24 mouse cellular contexts compared by ENCODE assay signal in genomic region chr14:118491708-118492107, GRCm38 (mm10).
A peak's percentile ranks its signal among the peaks of the same experiment; 100 is the strongest.
DNase-seq lines count a peak whose midpoint lies in the region; ATAC-seq and TF ChIP-seq lines count a peak whose summit lies in the region.
"Had no signal": no experiment of that assay in that cellular context is flagged by ENCODE, and none has a peak within 500 bp of the region (broad histone marks: within the 10 kb centered on the region; RNA-seq: fewer than 3 reads in every experiment).

No protein-coding gene starts in this region.

- peaks cover 6% of the 10 kb centered on the region for H3K4me1 ChIP-seq in limb, embryonic 12.5 days (replicated peaks)
- peaks cover 7% of the 10 kb centered on the region for H3K4me1 ChIP-seq in limb, embryonic 10.5 days
- no peaks in the 10 kb centered on the region for H3K4me1 ChIP-seq in embryonic facial prominence, embryonic 14.5 days (ENCODE audit: control insufficient read depth, insufficient read depth, low read length)
- peaks cover 14% of the 10 kb centered on the region for H3K4me1 ChIP-seq in forebrain, embryonic 15.5 days
- H3K4me1 ChIP-seq in hindbrain, embryonic 10.5 days (replicated peaks), result peaks cover 18% of the 10 kb centered on the region
- H3K4me1 ChIP-seq: heart, embryonic 12.5 days; liver, embryonic 15.5 days had no signal

- H3K4me3 ChIP-seq in limb, embryonic 12.5 days (replicated peaks), result no peak overlapping the region
- no peak overlapping the region for H3K4me3 ChIP-seq in limb, embryonic 10.5 days
- H3K4me3 ChIP-seq in embryonic facial prominence, embryonic 14.5 days (ENCODE audit: low read depth, low read length), result no peak overlapping the region
- H3K4me3 ChIP-seq in forebrain, embryonic 15.5 days, result no peak overlapping the region
- no peak overlapping the region for H3K4me3 ChIP-seq in hindbrain, embryonic 10.5 days
- H3K4me3 ChIP-seq: erythroblast, embryonic 14.5 days; heart, embryonic 12.5 days; layer of hippocampus, adult 2 months; liver, embryonic 15.5 days had no signal

- H3K36me3 ChIP-seq in limb, embryonic 12.5 days, result no peaks in the 10 kb centered on the region
- H3K36me3 ChIP-seq in limb, embryonic 10.5 days, result no peaks in the 10 kb centered on the region
- no peaks in the 10 kb centered on the region for H3K36me3 ChIP-seq in embryonic facial prominence, embryonic 14.5 days (ENCODE audit: control insufficient read depth, insufficient read depth, low read length)
- no peaks in the 10 kb centered on the region for H3K36me3 ChIP-seq in forebrain, embryonic 15.5 days
- H3K36me3 ChIP-seq in hindbrain, embryonic 10.5 days, result no peaks in the 10 kb centered on the region
- H3K36me3 ChIP-seq: heart, embryonic 12.5 days; liver, embryonic 15.5 days had no signal

- peaks cover 6% of the 10 kb centered on the region for H3K27me3 ChIP-seq in limb, embryonic 12.5 days
- 0 out of 2 replicates have a peak, but pooled peaks cover 12% of the 10 kb centered on the region for H3K27me3 ChIP-seq in limb, embryonic 10.5 days (ENCODE audit: low read depth, poor library complexity, severe bottlenecking)
- no peaks in the 10 kb centered on the region for H3K27me3 ChIP-seq in embryonic facial prominence, embryonic 14.5 days (replicated peaks; ENCODE audit: control insufficient read depth, insufficient read depth, low read length)
- H3K27me3 ChIP-seq in forebrain, embryonic 15.5 days, result no peaks in the 10 kb centered on the region
- H3K27me3 ChIP-seq in hindbrain, embryonic 10.5 days (ENCODE audit: insufficient read depth, poor library complexity, severe bottlenecking), result peaks cover 4% of the 10 kb centered on the region; the same call in 1 of the 2 replicates
- H3K27me3 ChIP-seq: heart, embryonic 12.5 days; liver, embryonic 15.5 days had no signal

- H3K9me3 ChIP-seq in limb, embryonic 12.5 days, result no peaks in the 10 kb centered on the region
- no peaks in the 10 kb centered on the region for H3K9me3 ChIP-seq in limb, embryonic 10.5 days (replicated peaks)
- H3K9me3 ChIP-seq in embryonic facial prominence, embryonic 14.5 days (ENCODE audit: control insufficient read depth, low read length), result no peaks in the 10 kb centered on the region
- H3K9me3 ChIP-seq in forebrain, embryonic 15.5 days, result no peaks in the 10 kb centered on the region
- H3K9me3 ChIP-seq in hindbrain, embryonic 10.5 days, result peaks cover 4% of the 10 kb centered on the region; the same call in 1 of the 2 replicates
- H3K9me3 ChIP-seq: liver, embryonic 15.5 days had no signal

- 54% methylated on average over 6 of the region's 6 CpGs for WGBS in limb, embryonic 12.5 days
- 83% methylated on average over 6 of the region's 6 CpGs for WGBS in limb, embryonic 10.5 days
- WGBS in embryonic facial prominence, embryonic 14.5 days, result 56% methylated on average over 6 of the region's 6 CpGs
- WGBS in forebrain, embryonic 15.5 days, result 18% methylated on average over 6 of the region's 6 CpGs
- 83% methylated on average over 6 of the region's 6 CpGs for WGBS in hindbrain, embryonic 10.5 days

- no peak for TF ChIP-seq CTCF in brain, embryonic 14.5 days (IDR thresholded peaks at IDR 0.05; ENCODE audit: borderline replicate concordance, extremely low read depth, insufficient read depth, insufficient read length)

- no peak for DNase-seq in limb, embryonic 10.5 days (ENCODE audit: low spot score)
- DNase-seq in brain, embryonic 14.5 days (ENCODE audit: low read depth), result peak; percentile 67
- no peak for DNase-seq in embryonic facial prominence, embryonic 14.5 days (ENCODE audit: low spot score)
- no peak for DNase-seq in layer of hippocampus, adult 8-10 months (ENCODE audit: low spot score in 2 of 2)
- no peak for DNase-seq in Muller cell, postnatal 12 days (ENCODE audit: inconsistent ontology term)
- no peak for DNase-seq in hindbrain, embryonic 10.5 days (ENCODE audit: low spot score)
- DNase-seq: adrenal gland, adult 8-10 months; cerebellum, adult 8-10 months; cerebellum, postnatal 25 days; gastrocnemius, postnatal 25 days; heart, adult 18-20 months; heart, postnatal 4 days; kidney, adult 18-20 months; kidney, postnatal 36 days; lung, embryonic 14.5 days; lung, postnatal 14 days; thymus, postnatal 4 days had no signal

- no peak overlapping the region for H3K27ac ChIP-seq in limb, embryonic 12.5 days
- H3K27ac ChIP-seq in limb, embryonic 10.5 days, result no peak overlapping the region
- no peak overlapping the region for H3K27ac ChIP-seq in embryonic facial prominence, embryonic 14.5 days (replicated peaks; ENCODE audit: low read depth, low read length)
- no peak overlapping the region for H3K27ac ChIP-seq in forebrain, embryonic 15.5 days (replicated peaks)
- H3K27ac ChIP-seq in hindbrain, embryonic 10.5 days, result no peak overlapping the region; the same call in 1 of the 2 replicates
- H3K27ac ChIP-seq: layer of hippocampus, adult 2 months; liver, embryonic 15.5 days had no signal

- no peak for ATAC-seq in limb, embryonic 12.5 days (ENCODE audit: insufficient number of reproducible peaks, insufficient read depth, low FRiP score, low TSS enrichment, low read depth)
- no peak for ATAC-seq in embryonic facial prominence, embryonic 14.5 days (ENCODE audit: low read depth)
- ATAC-seq in forebrain, embryonic 15.5 days (replicated peaks), result peak; percentile 43
- ATAC-seq: activated CD4-positive, CD25-positive, alpha-beta regulatory T cell, adult 4 months had no signal

- H3K9ac ChIP-seq in limb, embryonic 12.5 days (replicated peaks), result no peak overlapping the region
- no peak overlapping the region for H3K9ac ChIP-seq in embryonic facial prominence, embryonic 14.5 days (ENCODE audit: low read depth, low read length)
- no peak overlapping the region for H3K9ac ChIP-seq in forebrain, embryonic 15.5 days (replicated peaks)
- H3K9ac ChIP-seq: heart, embryonic 12.5 days; liver, embryonic 15.5 days; lung, embryonic 14.5 days had no signal

- peak overlapping the region; percentile 21 for H3K4me2 ChIP-seq in limb, embryonic 12.5 days
- 0 out of 2 replicates have a peak overlapping the region, but pooled peaks have one; percentile 10 for H3K4me2 ChIP-seq in embryonic facial prominence, embryonic 14.5 days (ENCODE audit: low read depth, low read length)
- no peak overlapping the region for H3K4me2 ChIP-seq in forebrain, embryonic 15.5 days (replicated peaks)
- H3K4me2 ChIP-seq: heart, embryonic 12.5 days; liver, embryonic 15.5 days had no signal

- no peak for TF ChIP-seq POLR2A in brain, embryonic 14.5 days (IDR thresholded peaks at IDR 0.05; ENCODE audit: borderline replicate concordance, extremely low read depth, insufficient read depth, insufficient read length, poor library complexity, severe bottlenecking)
